Mouse (Mus musculus): Measurements from ENCODE around the gene B230307C23Rik. TPM values are rescaled to one million over a fixed set of nuclear protein-coding genes. Genes with fewer than 3 reads are reported as not detected.
"Not testable (repeated sequence)": the region's sequence is repeated elsewhere in the genome, so short reads cannot be mapped to it uniquely, and the experiment has no call there.

The B230307C23Rik gene
- total RNA-seq, 1 experiment from 2014 or later: 36.7 TPM

- DNase-seq: not testable (repeated sequence)
Observed at GRCm38 (mm10) chr16:97997383-97997731, 242 bp downstream of the B230307C23Rik start.

GRCm38 (mm10) chr16:98022081-98022480 is 25.0 kb downstream of the B230307C23Rik start:
- DNase-seq: no peak

- DNase-seq: no peak
Observed at GRCm38 (mm10) chr16:98022657-98023345, 25.7 kb downstream of the B230307C23Rik start.

GRCm38 (mm10) chr16:98026186-98026585 is 29.1 kb downstream of the B230307C23Rik start:
- not testable (repeated sequence) for DNase-seq

- not testable (repeated sequence) for DNase-seq
Observed at GRCm38 (mm10) chr16:98034971-98035370, 37.9 kb downstream of the B230307C23Rik start.

- DNase-seq: peak; percentile 22
Observed at GRCm38 (mm10) chr16:98041676-98042075, 44.6 kb downstream of the B230307C23Rik start.

GRCm38 (mm10) chr16:98079382-98079781 is 82.3 kb downstream of the B230307C23Rik start:
- DNase-seq: not testable (repeated sequence)

GRCm38 (mm10) chr16:98081140-98081539 is 84.0 kb downstream of the B230307C23Rik start:
- DNase-seq: not testable (repeated sequence)

Other genes starting within 250 kb of the B230307C23Rik start
- 0.70 and 1.0 TPM in 2 replicates for gene Ripk4, start 233.5 kb upstream of the B230307C23Rik start, total RNA-seq (2021)
- gene Prdm15, start 145.5 kb upstream of the B230307C23Rik start, total RNA-seq (2021): 9.7 and 11.5 TPM in 2 replicates
- gene C2cd2, start 34.7 kb upstream of the B230307C23Rik start, total RNA-seq (2021): 27.3 and 38.2 TPM in 2 replicates
- 25.9 and 30.6 TPM in 2 replicates for gene Zbtb21, start 34.7 kb upstream of the B230307C23Rik start, total RNA-seq (2021)
- gene A630089N07Rik, start 85.1 kb downstream of the B230307C23Rik start, total RNA-seq (2021): 7.0 and 8.1 TPM in 2 replicates

Measured in adrenal gland, postnatal 14 days (tissue).